Mouse (Mus musculus): Measurements from ENCODE around the gene Got2.

Got2 gene

GRCm38 (mm10) chr8:95888285-95889136, at the start of gene Got2:
Gene Got2 (minus strand): TSS chr8:95888547.
- DNase-seq (ENCODE audit: low read depth, low spot score) = peak; percentile 95

GRCm38 (mm10) chr8:95932841-95933240, 44.5 kb upstream of the Got2 start:
- H3K27me3 ChIP-seq (ENCODE audit: control insufficient read depth, insufficient read depth, low read length, poor library complexity, severe bottlenecking) = no peaks in the 10 kb centered on the region
- DNase-seq (ENCODE audit: low read depth, low spot score) = no peak

More at GRCm38 (mm10) chr8:95888285-95889136, at the start of gene Got2:
- Histone ChIP-seq H3K27me3 (ENCODE audit: control insufficient read depth, insufficient read depth, low read length, poor library complexity, severe bottlenecking) (no peaks in the 10 kb centered on the region), H3K36me3 (ENCODE audit: control insufficient read depth, insufficient read depth, low read length, poor library complexity, severe bottlenecking) (no peaks in the 10 kb centered on the region; the same call in 1 of the 2 replicates)

DNA sequence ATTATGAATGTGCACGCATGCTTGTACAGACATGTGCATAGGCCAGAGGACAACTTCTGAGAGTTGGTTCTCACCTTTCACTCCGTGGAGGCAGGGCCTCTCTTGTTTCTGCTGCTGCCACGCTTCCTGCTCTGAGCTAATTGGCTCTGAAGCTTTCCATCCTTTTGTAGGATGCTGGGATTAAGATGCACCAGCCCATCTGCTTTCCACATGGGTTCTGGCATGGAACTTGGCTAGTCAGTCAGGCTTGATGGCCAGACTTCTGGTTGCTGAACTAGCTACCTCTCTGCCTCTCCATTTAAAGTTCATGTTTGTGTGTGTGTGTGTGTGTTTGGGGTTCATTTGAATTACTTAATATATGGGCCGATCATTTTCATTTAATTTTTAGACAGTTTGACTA, 41.5 kb upstream of the Got2 start:
- no peaks in the 10 kb centered on the region for H3K36me3 ChIP-seq (ENCODE audit: control insufficient read depth, insufficient read depth, low read length, poor library complexity, severe bottlenecking)
- H3K27me3 ChIP-seq (ENCODE audit: control insufficient read depth, insufficient read depth, low read length, poor library complexity, severe bottlenecking) = no peaks in the 10 kb centered on the region
- no peak for DNase-seq (ENCODE audit: low read depth, low spot score)

More at GRCm38 (mm10) chr8:95932841-95933240, 44.5 kb upstream of the Got2 start:
- H3K36me3 ChIP-seq (ENCODE audit: control insufficient read depth, insufficient read depth, low read length, poor library complexity, severe bottlenecking) = no peaks in the 10 kb centered on the region

- Histone ChIP-seq H3K27me3 (ENCODE audit: control insufficient read depth, insufficient read depth, low read length, poor library complexity, severe bottlenecking) (no peaks in the 10 kb centered on the region), H3K36me3 (ENCODE audit: control insufficient read depth, insufficient read depth, low read length, poor library complexity, severe bottlenecking) (no peaks in the 10 kb centered on the region)
- peak; percentile 20 for DNase-seq (ENCODE audit: low read depth, low spot score)
Observed at GRCm38 (mm10) chr8:95916106-95916505, 27.8 kb upstream of the Got2 start.

DNA sequence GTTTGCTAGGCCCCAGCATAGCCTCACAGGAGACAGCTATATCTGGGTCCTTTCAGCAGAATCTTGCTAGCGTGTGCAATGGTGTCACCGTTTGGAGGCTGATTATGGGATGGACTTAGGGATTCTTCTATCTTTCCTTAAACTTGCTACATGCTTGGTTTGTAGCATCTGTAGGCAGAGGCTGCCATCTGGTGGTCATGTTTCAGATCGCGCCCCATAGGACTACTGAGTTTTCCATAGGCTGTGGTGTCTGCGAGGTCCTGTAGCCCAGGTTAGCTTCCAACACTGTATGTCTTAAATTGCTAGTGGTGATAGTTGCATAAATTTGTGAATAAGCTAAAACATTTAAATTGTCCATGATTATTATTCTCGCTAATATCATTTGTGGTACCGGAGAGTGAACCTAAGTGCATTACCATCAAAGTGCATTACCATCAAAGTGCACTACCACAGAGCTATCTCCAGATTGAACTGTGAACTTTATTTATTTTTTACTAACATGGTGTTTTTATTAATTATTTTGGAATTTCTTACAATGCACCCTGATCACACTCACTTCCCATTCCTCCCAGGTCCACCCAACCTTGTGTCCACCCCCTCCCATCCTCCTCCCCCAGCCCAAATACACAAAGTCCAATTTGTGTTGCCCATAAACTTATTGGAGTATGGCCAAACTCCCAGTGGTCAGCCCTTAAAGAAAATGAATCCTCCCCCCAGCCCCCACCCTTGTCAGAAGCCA, 26.7 kb upstream of the Got2 start:
- peak; percentile 77 for DNase-seq (ENCODE audit: low read depth, low spot score)
- Histone ChIP-seq H3K36me3 (ENCODE audit: control insufficient read depth, insufficient read depth, low read length, poor library complexity, severe bottlenecking) (no peaks in the 10 kb centered on the region), H3K27me3 (ENCODE audit: control insufficient read depth, insufficient read depth, low read length, poor library complexity, severe bottlenecking) (no peaks in the 10 kb centered on the region)

DNA sequence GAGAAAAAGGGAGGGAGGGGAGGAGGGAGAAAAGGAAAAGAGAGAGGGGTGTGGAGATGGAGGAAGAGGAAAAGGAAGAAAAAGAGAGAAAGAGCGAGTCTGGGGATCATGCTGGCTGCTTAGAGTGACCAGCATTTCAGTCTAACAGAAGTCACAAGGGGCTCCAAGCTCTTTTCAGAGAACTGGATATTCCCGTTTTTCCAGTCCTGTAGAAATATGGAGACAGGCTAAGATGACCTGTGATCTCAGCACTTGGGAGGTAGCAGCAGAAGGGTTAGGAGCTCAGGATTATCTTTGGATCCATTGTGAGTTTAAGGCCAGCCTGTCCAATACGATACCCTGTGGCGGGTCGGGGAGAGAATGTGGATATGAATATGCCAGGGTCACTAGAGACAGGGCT, 22.9 kb upstream of the Got2 start:
- no peak for DNase-seq (ENCODE audit: low read depth, low spot score)
- Histone ChIP-seq H3K36me3 (ENCODE audit: control insufficient read depth, insufficient read depth, low read length, poor library complexity, severe bottlenecking) (no peaks in the 10 kb centered on the region), H3K27me3 (ENCODE audit: control insufficient read depth, insufficient read depth, low read length, poor library complexity, severe bottlenecking) (no peaks in the 10 kb centered on the region)

- Histone ChIP-seq H3K36me3 (ENCODE audit: control insufficient read depth, insufficient read depth, low read length, poor library complexity, severe bottlenecking) (no peaks in the 10 kb centered on the region), H3K27me3 (ENCODE audit: control insufficient read depth, insufficient read depth, low read length, poor library complexity, severe bottlenecking) (no peaks in the 10 kb centered on the region)
- DNase-seq (ENCODE audit: low read depth, low spot score) = no peak
Observed at GRCm38 (mm10) chr8:95907885-95908284, 19.5 kb upstream of the Got2 start.

- no peak for DNase-seq (ENCODE audit: low read depth, low spot score)
- no peaks in the 10 kb centered on the region for H3K36me3 ChIP-seq (ENCODE audit: control insufficient read depth, insufficient read depth, low read length, poor library complexity, severe bottlenecking)
- H3K27me3 ChIP-seq (ENCODE audit: control insufficient read depth, insufficient read depth, low read length, poor library complexity, severe bottlenecking) = no peaks in the 10 kb centered on the region
Observed at GRCm38 (mm10) chr8:95906738-95907137, 18.4 kb upstream of the Got2 start.

GRCm38 (mm10) chr8:95901864-95902263, 13.5 kb upstream of the Got2 start:
- DNase-seq (ENCODE audit: low read depth, low spot score) = no peak
- H3K27me3 ChIP-seq (ENCODE audit: control insufficient read depth, insufficient read depth, low read length, poor library complexity, severe bottlenecking) = no peaks in the 10 kb centered on the region
- no peaks in the 10 kb centered on the region for H3K36me3 ChIP-seq (ENCODE audit: control insufficient read depth, insufficient read depth, low read length, poor library complexity, severe bottlenecking)

DNA sequence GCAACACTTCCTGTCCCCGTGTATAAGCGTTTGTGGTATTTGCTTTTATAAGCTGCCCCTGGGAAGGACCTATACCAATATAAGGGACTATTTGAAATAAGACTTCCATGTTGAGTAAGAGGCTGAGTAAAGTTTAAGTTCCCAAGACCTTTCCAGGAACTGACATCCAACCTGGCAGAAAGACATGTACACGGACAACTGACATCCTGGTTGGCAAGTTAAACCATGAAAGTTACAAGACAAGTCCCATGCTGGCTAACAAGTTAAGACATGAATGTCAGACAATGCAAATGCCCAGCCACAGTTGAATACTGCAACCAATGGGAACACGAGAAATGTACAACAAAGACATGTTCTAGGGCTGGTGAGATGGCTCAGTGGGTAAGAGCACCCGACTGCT, 5.4 kb upstream of the Got2 start:
- no peak for DNase-seq (ENCODE audit: low read depth, low spot score)
- Histone ChIP-seq H3K27me3 (ENCODE audit: control insufficient read depth, insufficient read depth, low read length, poor library complexity, severe bottlenecking) (no peaks in the 10 kb centered on the region), H3K36me3 (ENCODE audit: control insufficient read depth, insufficient read depth, low read length, poor library complexity, severe bottlenecking) (no peaks in the 10 kb centered on the region)

- no peaks in the 10 kb centered on the region; the same call in 1 of the 2 replicates for H3K36me3 ChIP-seq (ENCODE audit: control insufficient read depth, insufficient read depth, low read length, poor library complexity, severe bottlenecking)
- DNase-seq (ENCODE audit: low read depth, low spot score) = peak; percentile 55
- no peaks in the 10 kb centered on the region for H3K27me3 ChIP-seq (ENCODE audit: control insufficient read depth, insufficient read depth, low read length, poor library complexity, severe bottlenecking)
Observed at GRCm38 (mm10) chr8:95887578-95888284, 616 bp downstream of the Got2 start.

DNA sequence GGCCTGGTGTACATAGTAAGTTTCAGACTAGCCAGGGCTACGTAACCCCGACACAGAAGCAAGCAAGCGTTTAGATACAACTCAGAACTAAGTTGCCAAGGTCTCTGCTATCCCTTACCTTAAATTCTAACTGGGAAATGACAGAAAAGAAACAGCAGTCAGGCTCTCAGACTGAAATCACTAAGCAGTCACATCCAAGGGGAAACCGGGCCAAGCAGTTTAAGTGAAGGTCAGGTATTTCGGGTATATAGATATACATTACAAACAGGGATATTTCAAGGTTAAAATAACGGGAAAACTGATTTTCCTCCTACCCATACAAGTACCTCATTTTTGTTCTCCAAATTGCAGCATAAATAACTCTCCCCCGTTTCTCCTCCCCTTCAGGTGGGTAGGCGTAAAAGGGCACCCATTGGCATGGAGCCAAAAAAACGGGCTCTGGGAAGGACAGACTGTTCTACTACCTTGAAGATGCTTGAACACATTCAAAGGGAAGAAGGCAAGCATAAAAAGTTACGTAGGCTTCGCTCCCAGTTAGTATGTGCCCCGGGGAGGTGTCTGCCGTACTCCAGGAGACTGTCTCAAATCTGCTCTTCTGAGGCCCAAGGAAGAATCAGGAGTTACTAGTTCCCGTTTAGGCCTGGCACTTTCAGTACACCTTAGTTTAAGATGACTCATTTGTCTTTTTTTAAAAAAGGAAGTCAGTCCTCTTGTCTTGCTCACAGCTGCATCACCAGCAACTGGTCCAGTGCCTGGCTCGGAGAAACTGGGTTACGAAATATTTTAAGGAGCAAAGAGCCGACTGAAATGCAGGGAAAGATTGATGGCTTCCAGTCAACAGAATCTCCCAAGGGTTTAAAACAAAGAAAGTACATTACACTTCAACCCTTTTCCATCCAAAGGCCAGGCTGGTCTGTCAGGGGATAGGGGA, 1.4 kb downstream of the Got2 start:
- DNase-seq (ENCODE audit: low read depth, low spot score) = peak; percentile 66
- H3K36me3 ChIP-seq (ENCODE audit: control insufficient read depth, insufficient read depth, low read length, poor library complexity, severe bottlenecking) = no peaks in the 10 kb centered on the region; the same call in 1 of the 2 replicates
- no peaks in the 10 kb centered on the region for H3K27me3 ChIP-seq (ENCODE audit: control insufficient read depth, insufficient read depth, low read length, poor library complexity, severe bottlenecking)

DNA sequence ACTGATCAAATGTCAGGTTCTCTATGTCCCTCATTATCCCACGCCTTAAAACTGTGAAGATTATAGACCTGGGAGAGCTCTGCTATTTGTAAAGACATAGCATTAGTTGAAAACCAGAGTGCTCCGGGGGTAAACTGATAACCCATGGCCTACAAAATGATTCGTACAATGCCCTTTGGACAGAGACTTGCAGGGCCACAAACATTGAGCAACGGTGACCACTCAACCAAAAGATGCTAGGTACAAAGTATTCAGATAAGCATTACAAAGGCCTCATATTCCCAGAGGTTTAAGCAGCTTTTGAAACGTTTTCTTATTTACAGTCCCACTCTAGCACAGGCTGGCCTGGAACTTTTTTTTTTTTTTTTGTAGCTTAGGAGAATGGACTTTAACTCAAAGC, 2.4 kb downstream of the Got2 start:
- no peak for DNase-seq (ENCODE audit: low read depth, low spot score)
- Histone ChIP-seq H3K36me3 (ENCODE audit: control insufficient read depth, insufficient read depth, low read length, poor library complexity, severe bottlenecking) (no peaks in the 10 kb centered on the region; the same call in 1 of the 2 replicates), H3K27me3 (ENCODE audit: control insufficient read depth, insufficient read depth, low read length, poor library complexity, severe bottlenecking) (no peaks in the 10 kb centered on the region)

All from splenic B cell, adult 2 months (primary cell).